Mouse (Mus musculus): ENCODE measurements around the gene Dpy30. TPM values are rescaled to one million over a fixed set of nuclear protein-coding genes. Genes with fewer than 3 reads are reported as not detected.

The Dpy30 gene
- total RNA-seq, 4 experiments from 2014 or later = 41.5 to 47.7 (median 44.5) TPM

- peak; percentile 58 to 78 for DNase-seq (ENCODE audit: low spot score in 2 of 2)
Measured at GRCm38 (mm10) chr17:74295026-74295970, 28.4 kb downstream of the Dpy30 start, which contains the start of gene Memo1. Memo1 (minus strand) TSS chr17:74295521.

- DNase-seq (ENCODE audit: low spot score in 2 of 2) = peak; percentile 69 to 73
Measured at GRCm38 (mm10) chr17:74294426-74295025, 29.2 kb downstream of the Dpy30 start.

GRCm38 (mm10) chr17:74293687-74294425 is 29.9 kb downstream of the Dpy30 start:
- peak; percentile 11 to 13 for DNase-seq (ENCODE audit: low spot score in 2 of 2)

GRCm38 (mm10) chr17:74291640-74292361 is 31.9 kb downstream of the Dpy30 start:
- no peak for DNase-seq (ENCODE audit: low spot score in 2 of 2)

- DNase-seq (ENCODE audit: low spot score in 2 of 2) = no peak
Measured at GRCm38 (mm10) chr17:74290869-74291268, 32.9 kb downstream of the Dpy30 start.

- no peak for DNase-seq (ENCODE audit: low spot score in 2 of 2)
Measured at GRCm38 (mm10) chr17:74290198-74290597, 33.5 kb downstream of the Dpy30 start.

GRCm38 (mm10) chr17:74288626-74289025 is 35.1 kb downstream of the Dpy30 start:
- no peak for DNase-seq (ENCODE audit: low spot score in 2 of 2)

GRCm38 (mm10) chr17:74286140-74286730 is 37.5 kb downstream of the Dpy30 start:
- DNase-seq (ENCODE audit: low spot score in 2 of 2) = no peak

GRCm38 (mm10) chr17:74285730-74286129 is 38.0 kb downstream of the Dpy30 start:
- no peak for DNase-seq (ENCODE audit: low spot score in 2 of 2)

GRCm38 (mm10) chr17:74284397-74285115 is 39.2 kb downstream of the Dpy30 start:
- DNase-seq (ENCODE audit: low spot score in 2 of 2) = no peak

GRCm38 (mm10) chr17:74282024-74282423 is 41.7 kb downstream of the Dpy30 start:
- no peak for DNase-seq (ENCODE audit: low spot score in 2 of 2)

GRCm38 (mm10) chr17:74278966-74279869 is 44.5 kb downstream of the Dpy30 start:
- DNase-seq (ENCODE audit: low spot score in 2 of 2) = no peak

- DNase-seq (ENCODE audit: low spot score in 2 of 2) = no peak
Measured at GRCm38 (mm10) chr17:74274471-74274870, 49.3 kb downstream of the Dpy30 start.

- no peak for DNase-seq (ENCODE audit: low spot score in 2 of 2)
Measured at GRCm38 (mm10) chr17:74272683-74273205, 51.0 kb downstream of the Dpy30 start.

- DNase-seq (ENCODE audit: low spot score in 2 of 2) = no peak
Measured at GRCm38 (mm10) chr17:74271541-74272268, 52.0 kb downstream of the Dpy30 start.

GRCm38 (mm10) chr17:74270205-74270604 is 53.5 kb downstream of the Dpy30 start:
- no peak for DNase-seq (ENCODE audit: low spot score in 2 of 2)

GRCm38 (mm10) chr17:74267415-74268180 is 56.1 kb downstream of the Dpy30 start:
- no peak for DNase-seq (ENCODE audit: low spot score in 2 of 2)
